Mouse (Mus musculus): ENCODE data around the gene Ttc5.
"Not testable (repeated sequence)": the region's sequence is repeated elsewhere in the genome, so short reads cannot be mapped to it uniquely, and the experiment has no call there.

Gene Ttc5

GRCm38 (mm10) chr14:50771342-50771741 is 14.0 kb downstream of the Ttc5 start:
- no peak for DNase-seq (ENCODE audit: low read depth, low spot score)

GRCm38 (mm10) chr14:50765736-50766135 is 19.6 kb downstream of the Ttc5 start:
- no peak for DNase-seq (ENCODE audit: low read depth, low spot score)

GRCm38 (mm10) chr14:50758416-50759085 is 26.8 kb downstream of the Ttc5 start:
- no peak for DNase-seq (ENCODE audit: low read depth, low spot score)

GRCm38 (mm10) chr14:50744994-50745393 is 40.3 kb downstream of the Ttc5 start, which contains the start of gene Olfr749:
Olfr749 (minus strand) TSS chr14:50745094.
- no peak for DNase-seq (ENCODE audit: low read depth, low spot score)

- no peak for DNase-seq (ENCODE audit: low read depth, low spot score)
These were observed 43.7 kb downstream of the Ttc5 start for GRCm38 (mm10) chr14:50741584-50741983.

GRCm38 (mm10) chr14:50740334-50740733 is 45.0 kb downstream of the Ttc5 start:
- no peak for DNase-seq (ENCODE audit: low read depth, low spot score)

DNA sequence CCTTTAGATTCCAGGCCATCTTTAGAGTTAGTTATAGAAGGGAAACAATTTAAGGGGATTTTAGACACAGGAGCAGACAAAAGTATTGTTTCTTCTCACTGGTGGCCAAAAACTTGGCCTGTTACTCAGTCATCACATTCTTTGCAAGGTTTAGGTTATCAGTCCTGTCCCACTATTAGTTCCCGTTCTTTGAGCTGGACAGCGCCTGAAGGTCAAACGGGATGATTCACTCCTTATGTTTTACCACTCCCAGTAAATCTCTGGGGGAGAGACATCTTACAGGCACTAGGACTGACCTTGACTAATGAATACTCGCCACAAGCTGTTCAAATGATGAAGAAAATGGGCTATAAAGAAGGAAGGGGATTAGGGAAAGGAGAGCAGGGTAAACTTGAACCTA is 62.9 kb downstream of the Ttc5 start:
- not testable (repeated sequence) for DNase-seq (ENCODE audit: low read depth, low spot score)

DNA sequence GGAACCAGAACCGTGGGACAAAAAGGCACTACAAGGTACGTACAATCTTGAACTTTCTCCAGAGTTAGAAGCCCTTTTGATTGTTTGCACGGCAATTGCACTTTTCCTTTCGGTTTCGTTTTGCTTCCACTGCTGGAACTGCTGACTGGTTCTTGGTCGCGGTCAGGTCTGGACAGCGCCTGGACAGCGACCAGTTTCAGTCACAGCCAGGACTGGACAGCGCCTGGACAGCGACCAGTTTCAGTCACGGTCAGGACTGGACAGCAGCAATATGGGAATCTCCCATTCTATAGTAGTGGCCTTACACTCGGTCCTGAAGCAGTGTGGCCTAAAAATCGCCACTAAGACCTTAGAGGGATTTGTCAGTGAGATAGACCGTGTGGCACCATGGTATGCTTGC is 65.4 kb downstream of the Ttc5 start:
- not testable (repeated sequence) for DNase-seq (ENCODE audit: low read depth, low spot score)

All from retina, adult 2 months (tissue).